Mouse (Mus musculus): Measurements from ENCODE around the gene Gm10436.
"Not testable (repeated sequence)": the region's sequence is repeated elsewhere in the genome, so short reads cannot be mapped to it uniquely, and the experiment has no call there.

- TF ChIP-seq POLR2A, CTCF (IDR thresholded peaks at IDR 0.05; ENCODE audit: extremely low read depth, insufficient read depth, low read length): not testable (repeated sequence)
These were observed 36.2 kb upstream of the Gm10436 start for GRCm38 (mm10) chr12:88218059-88218458.

Measured in cortical plate, adult 2 months (tissue).